Mouse (Mus musculus) C2C12 (cell line): ENCODE results near the gene Otud4.

Experiments
- CEBPB ChIP-seq: IDR thresholded peaks from one replicate; pipeline ENCODE4 v1.6.1; 2011; ENCODE audit warnings: low read depth, mild to moderate bottlenecking, control low read depth, moderate library complexity
- CTCF ChIP-seq: IDR thresholded peaks from one replicate; pipeline ENCODE4 v1.5.1; 2011; ENCODE audit not compliant: control insufficient read depth, insufficient read depth, insufficient read length
- MAX ChIP-seq: IDR thresholded peaks from one replicate; pipeline ENCODE4 v1.6.1; 2011; ENCODE audit warnings: mild to moderate bottlenecking, control low read depth
- USF1 ChIP-seq: IDR thresholded peaks from one replicate; pipeline ENCODE4 v1.6.1; 2011; ENCODE audit warnings: low read depth, mild to moderate bottlenecking, control low read depth, moderate library complexity

DNA sequence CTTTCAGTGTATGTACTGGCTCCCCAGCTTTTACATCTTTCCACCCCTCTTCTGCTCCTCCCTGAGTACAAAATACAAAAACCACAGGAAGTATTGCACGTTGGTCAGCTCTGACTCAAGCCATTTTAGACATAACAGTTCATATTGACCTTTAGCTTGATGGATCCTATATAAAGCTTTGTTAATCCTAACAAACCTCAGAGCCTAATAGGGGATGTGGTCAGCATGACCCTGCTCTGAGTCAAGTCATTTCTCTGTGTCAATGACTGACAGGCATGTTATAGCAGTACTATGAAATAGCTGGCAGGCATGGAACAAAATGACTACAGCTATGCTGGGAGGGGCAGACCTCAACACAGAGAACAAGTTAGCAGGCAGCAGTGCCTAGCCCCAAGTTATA lies 3.3 kb upstream of the Otud4 start:
- TF ChIP-seq CTCF (no peak), USF1 (no peak), CEBPB (peak; percentile 46), MAX (no peak)
